Mouse (Mus musculus) ES-E14 (cell line): Measurements from ENCODE around the gene Fank1. TPM values are rescaled to one million over a fixed set of nuclear protein-coding genes. Genes with fewer than 3 reads are reported as not detected.

Experiments used
- DNase-seq: peaks from one replicate; pipeline ENCODE4 v3.0.0-alpha.2; 2013; ENCODE audit warnings: low read depth, low spot score
- H3K27ac ChIP-seq: 2 replicates; pipeline ENCODE4 v1.5.1; 2012; ENCODE audit warnings: low read depth, mild to moderate bottlenecking, low read length, moderate library complexity, mixed read lengths; ENCODE audit not compliant: poor library complexity, insufficient read depth, severe bottlenecking
- H3K36me3 ChIP-seq: 2 replicates; pipeline ENCODE4 v1.6.1; 2012; ENCODE audit warnings: mild to moderate bottlenecking, low read length, moderate library complexity, mixed read lengths; ENCODE audit not compliant: control insufficient read depth, poor library complexity, insufficient read depth, severe bottlenecking
- H3K4me1 ChIP-seq, 2 experiments: fragments of 150-350 bp in 1 of 2; sonication (generic) in 1 of 2; 2 replicates each; pipeline ENCODE4 v1.6.1; 2012; ENCODE audit warnings: low read length in 2 of 2, mild to moderate bottlenecking in 1 of 2, mixed read lengths in 1 of 2; ENCODE audit not compliant: control insufficient read depth in 2 of 2, insufficient read depth in 2 of 2, poor library complexity in 1 of 2
- H3K4me3 ChIP-seq, 2 experiments: fragments of 150-350 bp in 1 of 2; sonication (generic) in 1 of 2; 2 replicates each; pipeline ENCODE4 v1.5.1; 2012; ENCODE audit warnings: low read length in 2 of 2, low read depth in 1 of 2, mild to moderate bottlenecking in 1 of 2, mixed read lengths in 1 of 2; ENCODE audit not compliant: insufficient read depth in 1 of 2, poor library complexity in 1 of 2, severe bottlenecking in 1 of 2
- H3K9ac ChIP-seq: 2 replicates; pipeline ENCODE4 v1.6.1; 2012; ENCODE audit warnings: low read depth, mild to moderate bottlenecking, low read length, mixed read lengths; ENCODE audit not compliant: poor library complexity, insufficient read depth, severe bottlenecking
- H3K9me3 ChIP-seq: fragments of 150-350 bp; sonication (generic); 2 replicates; pipeline ENCODE4 v1.6.1; 2012; ENCODE audit warnings: low read depth, mild to moderate bottlenecking, low read length; ENCODE audit not compliant: control insufficient read depth, insufficient read depth
- CHD2 ChIP-seq: IDR thresholded peaks from 2 replicates; pipeline ENCODE4 v1.6.1; 2014; ENCODE audit warnings: mild to moderate bottlenecking, low read depth, low read length, inconsistent platforms
- HCFC1 ChIP-seq: IDR thresholded peaks from 2 replicates; pipeline ENCODE4 v1.6.1; 2012; ENCODE audit warnings: low read length, inconsistent platforms, borderline replicate concordance; ENCODE audit not compliant: insufficient read depth
- MAFK ChIP-seq: IDR thresholded peaks from 2 replicates; pipeline ENCODE4 v1.6.1; 2014; ENCODE audit warnings: mild to moderate bottlenecking, low read depth, low read length, inconsistent platforms; ENCODE audit not compliant: insufficient read depth
- ZC3H11A ChIP-seq: IDR thresholded peaks from 2 replicates; pipeline ENCODE4 v1.6.1; 2012; ENCODE audit warnings: low read depth, mild to moderate bottlenecking, inconsistent platforms, low read length, borderline replicate concordance
- ZNF384 ChIP-seq: IDR thresholded peaks from 2 replicates; pipeline ENCODE4 v1.6.1; 2012; ENCODE audit warnings: low read depth, low read length, inconsistent platforms
- in situ Hi-C, 2 experiments: fragments of 600-800 bp; cut with MboI; formaldehyde crosslinking; loops; one replicate each; pipeline ENCODE4 v1.15.1; 2025; ENCODE audit warnings: low sequenced_read_pairs in 2 of 2, inconsistent platforms in 1 of 2; ENCODE audit not compliant: unreplicated experiment in 2 of 2
- total RNA-seq: library from RNA; depleted of rRNA; stranded (reverse); fragments of 300-350 nt; gene quantifications from 2 replicates; pipeline ENCODE4 v1.2.3, GENCODE M21; 2012

Fank1 gene
- total RNA-seq, 1 experiment = 0.62 TPM

DNA sequence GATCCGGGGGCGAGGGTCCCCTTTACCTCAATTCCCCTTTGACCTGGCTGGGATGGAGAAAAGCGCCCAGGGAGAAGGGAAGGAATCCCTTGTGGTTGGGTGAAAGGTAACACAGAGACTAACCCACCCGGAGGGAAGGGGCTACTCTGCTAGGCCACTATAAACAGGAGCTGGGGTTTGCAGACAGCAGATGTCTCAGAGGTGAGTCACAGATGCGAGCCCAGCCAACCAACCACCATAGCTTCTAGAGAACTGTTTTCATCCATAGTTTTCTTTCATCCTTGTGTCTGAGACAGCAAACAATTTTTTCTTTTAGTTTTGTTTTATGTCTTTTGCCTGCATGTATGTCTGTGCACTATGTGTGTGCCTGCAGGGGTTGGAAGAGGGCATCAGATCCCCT is 23.3 kb downstream of the Fank1 start:
- Histone ChIP-seq H3K36me3 (no peaks in the 10 kb centered on the region), H3K9ac (no peak overlapping the region), H3K4me3 (no peak overlapping the region), H3K4me1 (no peaks in the 10 kb centered on the region), H3K27ac (no peak overlapping the region), H3K9me3 (no peaks in the 10 kb centered on the region)
- in situ Hi-C loops = no loop called here
- DNase-seq = no peak
- TF ChIP-seq CHD2 (no peak), ZNF384 (no peak), HCFC1 (no peak)

- Histone ChIP-seq H3K4me1 (no peaks in the 10 kb centered on the region), H3K27ac (no peak overlapping the region), H3K4me3 (no peak overlapping the region), H3K9me3 (no peaks in the 10 kb centered on the region), H3K9ac (no peak overlapping the region), H3K36me3 (no peaks in the 10 kb centered on the region)
- no peak for DNase-seq
- in situ Hi-C loops = no loop called here
- no peak for TF ChIP-seq ZNF384
- TF ChIP-seq ZC3H11A = no peak
- no peak for TF ChIP-seq HCFC1
- no peak for TF ChIP-seq CHD2
- TF ChIP-seq MAFK = no peak
Measured at GRCm38 (mm10) chr7:133801823-133802222, 25.2 kb downstream of the Fank1 start.

DNA sequence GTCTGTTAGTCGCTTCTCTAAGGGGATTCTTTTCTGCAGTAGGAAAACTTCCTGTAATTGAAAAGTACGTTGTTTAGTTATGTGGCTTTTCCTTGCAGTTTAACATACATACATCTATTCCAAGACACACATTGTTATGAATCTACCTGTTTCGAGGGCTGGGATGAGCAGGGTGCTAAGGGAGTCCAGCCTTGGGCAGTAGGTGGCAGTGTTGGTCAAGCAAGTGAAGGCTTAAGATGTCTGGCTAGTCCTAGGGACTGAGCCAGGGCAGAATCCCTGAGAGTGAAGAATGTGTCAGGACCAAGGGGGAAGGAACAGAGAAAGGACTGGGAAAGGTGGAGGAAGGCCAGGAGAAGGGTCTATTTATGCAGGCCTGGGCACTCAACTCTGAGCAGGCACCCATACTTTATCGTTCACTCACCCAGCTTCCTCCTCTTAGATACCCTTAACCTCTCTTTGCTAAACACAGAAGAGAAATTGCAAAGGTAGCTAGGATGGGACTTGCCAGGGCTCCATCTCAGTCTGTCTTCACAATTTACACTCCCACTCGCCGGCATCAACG is 29.0 kb downstream of the Fank1 start:
- Histone ChIP-seq H3K36me3 (no peaks in the 10 kb centered on the region), H3K9ac (no peak overlapping the region), H3K27ac (no peak overlapping the region), H3K9me3 (no peaks in the 10 kb centered on the region), H3K4me1 (no peaks in the 10 kb centered on the region), H3K4me3 (no peak overlapping the region)
- peak; percentile 63; the same call in 1 of the 2 replicates for TF ChIP-seq ZC3H11A
- no peak for TF ChIP-seq ZNF384
- peak; percentile 62 for DNase-seq
- in situ Hi-C loops = no loop called here

- H3K9ac ChIP-seq = no peak overlapping the region
- H3K9me3 ChIP-seq = no peaks in the 10 kb centered on the region
- H3K36me3 ChIP-seq = no peaks in the 10 kb centered on the region
- TF ChIP-seq ZC3H11A = no peak
- no peak for TF ChIP-seq ZNF384
- TF ChIP-seq CHD2 = no peak
- TF ChIP-seq HCFC1 = no peak
- TF ChIP-seq MAFK = no peak
- H3K27ac ChIP-seq = no peak overlapping the region
- no peaks in the 10 kb centered on the region for H3K4me1 ChIP-seq
- in situ Hi-C loops = no loop called here
- no peak overlapping the region for H3K4me3 ChIP-seq
- DNase-seq = no peak
Measured at GRCm38 (mm10) chr7:133812927-133813326, 36.3 kb downstream of the Fank1 start.

- H3K4me1 ChIP-seq = no peaks in the 10 kb centered on the region
- no peak overlapping the region for H3K9ac ChIP-seq
- DNase-seq = no peak
- H3K9me3 ChIP-seq = no peaks in the 10 kb centered on the region
- H3K4me3 ChIP-seq = no peak overlapping the region
- no peak overlapping the region for H3K27ac ChIP-seq
- TF ChIP-seq ZNF384 (no peak), ZC3H11A (no peak), HCFC1 (no peak), MAFK (no peak), CHD2 (no peak)
- in situ Hi-C loops = no loop called here
- no peaks in the 10 kb centered on the region for H3K36me3 ChIP-seq
Measured at GRCm38 (mm10) chr7:133813331-133813730, 36.7 kb downstream of the Fank1 start.
